Mouse (Mus musculus) limb, embryonic 11.5 days (tissue): ENCODE data around the gene Cptp. TPM values are rescaled to one million over a fixed set of nuclear protein-coding genes. Genes with fewer than 3 reads are reported as not detected.

Experiments
- ATAC-seq: fragments of 200-750 bp; cut with Nextera tagmentation; 2 replicates; pipeline ENCODE4 v1.8.0; 2017; ENCODE audit warnings: low read depth; ENCODE audit not compliant: insufficient number of reproducible peaks, low FRiP score, low TSS enrichment
- DNase-seq: peaks from one replicate; pipeline ENCODE4 v3.0.0-alpha.2; 2015; ENCODE audit warnings: low spot score
- H3K27ac ChIP-seq: fragments of 300-500 bp; sonication (generic); replicated peaks from 2 replicates; pipeline ENCODE4 v1.5.1; 2014; ENCODE audit warnings: low read depth, mild to moderate bottlenecking, low read length
- H3K27me3 ChIP-seq: fragments of 300-500 bp; sonication (generic); 2 replicates; pipeline ENCODE4 v1.6.1; 2014; ENCODE audit warnings: mild to moderate bottlenecking, low read length, mixed read lengths; ENCODE audit not compliant: control insufficient read depth, insufficient read depth
- H3K36me3 ChIP-seq: fragments of 300-500 bp; sonication (generic); 2 replicates; pipeline ENCODE4 v1.6.1; 2014; ENCODE audit warnings: mild to moderate bottlenecking, low read length, moderate library complexity, mixed read lengths; ENCODE audit not compliant: control insufficient read depth, insufficient read depth
- H3K4me1 ChIP-seq: fragments of 300-500 bp; sonication (generic); 2 replicates; pipeline ENCODE4 v1.6.1; 2014; ENCODE audit warnings: low read length, mixed read lengths; ENCODE audit not compliant: control insufficient read depth, insufficient read depth
- H3K4me2 ChIP-seq: fragments of 300-500 bp; sonication (generic); 2 replicates; pipeline ENCODE4 v1.6.1; 2014; ENCODE audit warnings: low read depth, mild to moderate bottlenecking, moderate library complexity; ENCODE audit not compliant: severe bottlenecking
- H3K4me3 ChIP-seq: fragments of 300-500 bp; sonication (generic); 2 replicates; pipeline ENCODE4 v1.5.1; 2014; ENCODE audit warnings: low read depth, low read length
- H3K9ac ChIP-seq: fragments of 300-500 bp; sonication (generic); 2 replicates; pipeline ENCODE4 v1.6.1; 2014; ENCODE audit warnings: mild to moderate bottlenecking, low read length
- H3K9me3 ChIP-seq: fragments of 300-500 bp; sonication (generic); 2 replicates; pipeline ENCODE4 v1.6.1; 2016; ENCODE audit warnings: low read length; ENCODE audit not compliant: control insufficient read depth
- WGBS: fragments of 180-500 bp; shearing (Covaris S2); extraction: QIAGEN DNeasy Blood & Tissue Kit; methylation state at CpG from one replicate; pipeline ENCODE4 v1.1.7; 2014; 5-methylcytosine and 5-hydroxymethylcytosine counted together
- polyA plus RNA-seq: library from polyadenylated mRNA; unstranded; fragments of >200 nt; fragmentation: Nextera tagmentation; extraction: Ambion mirVana; gene quantifications from 2 replicates; pipeline ENCODE4 v1.2.1, GENCODE M21; 2014

Gene Cptp
- polyA plus RNA-seq, 1 experiment from 2014 or later = 20.4 TPM

- Histone ChIP-seq H3K36me3 (peaks cover 13% of the 10 kb centered on the region; the same call in 1 of the 2 replicates), H3K9ac (peak overlapping the region; percentile 74), H3K4me2 (peak overlapping the region; percentile 97), H3K27ac (no peak overlapping the region), H3K4me3 (peak overlapping the region; percentile 84), H3K4me1 (peaks cover 18% of the 10 kb centered on the region), H3K27me3 (no peaks in the 10 kb centered on the region), H3K9me3 (no peaks in the 10 kb centered on the region)
- DNase-seq = no peak
- 6% methylated on average over 36 of the region's 37 CpGs for WGBS
- ATAC-seq = peak; percentile 11; the same call in 1 of the 2 replicates
These were observed 23.4 kb upstream of the Cptp start for GRCm38 (mm10) chr4:155892438-155893211.

- DNase-seq (peak; percentile 83), ATAC-seq (peak; percentile 87)
- peaks cover 18% of the 10 kb centered on the region for H3K4me1 ChIP-seq
- H3K27me3 ChIP-seq = no peaks in the 10 kb centered on the region
- peak overlapping the region; percentile 74 for H3K9ac ChIP-seq
- peaks cover 15% of the 10 kb centered on the region; the same call in 1 of the 2 replicates for H3K36me3 ChIP-seq
- peak overlapping the region; percentile 97 for H3K4me2 ChIP-seq
- H3K4me3 ChIP-seq = peak overlapping the region; percentile 84
- peak overlapping the region; percentile 90 for H3K27ac ChIP-seq
- no peaks in the 10 kb centered on the region for H3K9me3 ChIP-seq
- under 1% methylated on average over 34 of the region's 56 CpGs for WGBS
These were observed 22.8 kb upstream of the Cptp start for GRCm38 (mm10) chr4:155892017-155892416.

- ATAC-seq (peak; percentile 88), DNase-seq (peak; percentile 98)
- Histone ChIP-seq H3K27me3 (no peaks in the 10 kb centered on the region), H3K4me3 (peak within 1 kb of the TSS; percentile 84), H3K9ac (peak within 1 kb of the TSS; percentile 74), H3K4me1 (peaks cover 18% of the 10 kb centered on the region), H3K27ac (peak within 1 kb of the TSS; percentile 90), H3K9me3 (no peaks in the 10 kb centered on the region), H3K4me2 (peak within 1 kb of the TSS; percentile 97), H3K36me3 (peaks cover 19% of the 10 kb centered on the region; the same call in 1 of the 2 replicates)
- WGBS = under 1% methylated on average over 51 of the region's 52 CpGs
These were observed 22.3 kb upstream of the Cptp start, which contains the start of the genes Pusl1 and Acap3 for GRCm38 (mm10) chr4:155891551-155892001. Gene Pusl1 (minus strand): TSS chr4:155891781. Gene Acap3 (plus strand): TSS chr4:155891822.

GRCm38 (mm10) chr4:155891011-155891471 is 21.8 kb upstream of the Cptp start:
- Histone ChIP-seq H3K36me3 (peaks cover 19% of the 10 kb centered on the region; the same call in 1 of the 2 replicates), H3K4me3 (peak overlapping the region; percentile 84), H3K9me3 (no peaks in the 10 kb centered on the region), H3K27ac (no peak overlapping the region), H3K9ac (peak overlapping the region; percentile 74), H3K4me1 (peaks cover 18% of the 10 kb centered on the region), H3K27me3 (no peaks in the 10 kb centered on the region), H3K4me2 (peak overlapping the region; percentile 97)
- DNase-seq (no peak), ATAC-seq (no peak)
- under 1% methylated on average over 34 of the region's 34 CpGs for WGBS

GRCm38 (mm10) chr4:155889316-155889715 is 20.1 kb upstream of the Cptp start:
- ATAC-seq (no peak), DNase-seq (no peak)
- Histone ChIP-seq H3K9ac (no peak overlapping the region), H3K27me3 (no peaks in the 10 kb centered on the region), H3K4me3 (no peak overlapping the region), H3K4me2 (no peak overlapping the region), H3K9me3 (no peaks in the 10 kb centered on the region), H3K4me1 (peaks cover 17% of the 10 kb centered on the region), H3K36me3 (peaks cover 26% of the 10 kb centered on the region; the same call in 1 of the 2 replicates), H3K27ac (no peak overlapping the region)
- WGBS = 85% methylated on average over 5 of the region's 5 CpGs

- no peaks in the 10 kb centered on the region for H3K27me3 ChIP-seq
- WGBS = 97% methylated on average over 9 of the region's 9 CpGs
- no peaks in the 10 kb centered on the region for H3K9me3 ChIP-seq
- no peak overlapping the region for H3K9ac ChIP-seq
- H3K36me3 ChIP-seq = peaks cover 26% of the 10 kb centered on the region; the same call in 1 of the 2 replicates
- no peak overlapping the region for H3K4me2 ChIP-seq
- ATAC-seq = no peak
- DNase-seq = no peak
- H3K4me3 ChIP-seq = no peak overlapping the region
- peaks cover 10% of the 10 kb centered on the region for H3K4me1 ChIP-seq
- H3K27ac ChIP-seq = no peak overlapping the region
These were observed 18.9 kb upstream of the Cptp start for GRCm38 (mm10) chr4:155888181-155888580.

GRCm38 (mm10) chr4:155887674-155888073 is 18.4 kb upstream of the Cptp start:
- H3K36me3 ChIP-seq = peaks cover 26% of the 10 kb centered on the region; the same call in 1 of the 2 replicates
- no peak overlapping the region for H3K4me3 ChIP-seq
- no peak overlapping the region for H3K27ac ChIP-seq
- no peaks in the 10 kb centered on the region for H3K27me3 ChIP-seq
- no peak overlapping the region for H3K4me2 ChIP-seq
- no peak overlapping the region for H3K9ac ChIP-seq
- DNase-seq (no peak), ATAC-seq (no peak)
- no peaks in the 10 kb centered on the region for H3K9me3 ChIP-seq
- WGBS = 89% methylated on average over 10 of the region's 10 CpGs
- H3K4me1 ChIP-seq = peaks cover 5% of the 10 kb centered on the region

GRCm38 (mm10) chr4:155886330-155886729 is 17.1 kb upstream of the Cptp start:
- H3K4me3 ChIP-seq = no peak overlapping the region
- no peak overlapping the region for H3K27ac ChIP-seq
- DNase-seq (no peak), ATAC-seq (no peak)
- H3K4me1 ChIP-seq = peaks cover 3% of the 10 kb centered on the region; the same call in 1 of the 2 replicates
- H3K27me3 ChIP-seq = no peaks in the 10 kb centered on the region
- no peak overlapping the region for H3K4me2 ChIP-seq
- 92% methylated on average over 5 of the region's 5 CpGs for WGBS
- H3K9ac ChIP-seq = no peak overlapping the region
- H3K36me3 ChIP-seq = peaks cover 26% of the 10 kb centered on the region; the same call in 1 of the 2 replicates
- H3K9me3 ChIP-seq = no peaks in the 10 kb centered on the region
